Comparison of ENCODE assay signal across 31 mouse cellular contexts in the genomic region with DNA sequence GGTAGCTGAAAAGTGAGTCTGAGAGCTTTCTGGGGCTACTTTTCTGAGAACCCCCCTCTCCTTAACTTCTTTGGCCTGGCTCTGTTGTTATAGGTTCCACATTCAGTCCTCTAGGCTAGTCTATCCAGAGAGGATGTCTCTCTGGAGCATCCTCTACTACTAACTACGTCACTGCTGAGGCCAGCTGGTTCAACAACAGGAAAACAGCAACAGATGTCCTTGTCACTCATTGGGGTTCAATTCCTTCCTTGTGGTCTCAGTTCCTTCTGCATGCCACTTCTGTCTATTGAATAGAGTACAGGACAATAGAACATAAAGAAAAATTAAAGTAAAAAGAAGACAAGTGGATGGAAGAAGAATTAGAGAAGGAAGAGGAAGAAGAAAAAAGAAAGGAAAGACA.
"Had no signal": no experiment of that assay in that cellular context is flagged by ENCODE, and none has a peak within 500 bp of the region (broad histone marks: within the 10 kb centered on the region; RNA-seq: fewer than 3 reads in every experiment).

No protein-coding gene starts in this region.

- H3K36me3 ChIP-seq: limb, embryonic 12.5 days; limb, embryonic 13.5 days; limb, embryonic 15.5 days; liver, embryonic 12.5 days; liver, embryonic 13.5 days; liver, embryonic 15.5 days; lung, embryonic 15.5 days; midbrain, embryonic 10.5 days; midbrain, embryonic 12.5 days; midbrain, embryonic 13.5 days; midbrain, embryonic 15.5 days; neural tube, embryonic 12.5 days had no signal

- H3K4me3 ChIP-seq: left cerebral cortex, adult 2 months; limb, embryonic 12.5 days; limb, embryonic 13.5 days; limb, embryonic 15.5 days; liver, embryonic 12.5 days; liver, embryonic 13.5 days; liver, embryonic 15.5 days; lung, embryonic 15.5 days; megakaryocyte, embryonic 14.5 days; midbrain, embryonic 10.5 days; midbrain, embryonic 12.5 days; midbrain, embryonic 13.5 days; midbrain, embryonic 15.5 days; neural tube, embryonic 12.5 days had no signal

- ATAC-seq: liver, embryonic 12.5 days; liver, postnatal 0 days; lung, postnatal 0 days; midbrain, embryonic 13.5 days; midbrain, embryonic 15.5 days; midbrain, embryonic 16.5 days had no signal

- H3K9ac ChIP-seq: limb, embryonic 12.5 days; limb, embryonic 13.5 days; limb, embryonic 15.5 days; liver, embryonic 12.5 days; liver, embryonic 13.5 days; liver, embryonic 14.5 days; liver, embryonic 15.5 days; liver, postnatal 0 days; lung, embryonic 14.5 days; lung, embryonic 15.5 days; midbrain, embryonic 12.5 days; midbrain, embryonic 13.5 days; midbrain, embryonic 15.5 days; neural tube, embryonic 12.5 days had no signal

- H3K4me2 ChIP-seq: limb, embryonic 12.5 days; limb, embryonic 13.5 days; limb, embryonic 15.5 days; liver, embryonic 11.5 days; liver, embryonic 12.5 days; liver, embryonic 13.5 days; liver, embryonic 15.5 days; lung, embryonic 14.5 days; lung, embryonic 15.5 days; midbrain, embryonic 11.5 days; midbrain, embryonic 12.5 days; midbrain, embryonic 13.5 days; midbrain, embryonic 15.5 days; neural tube, embryonic 12.5 days had no signal

- H3K9me3 ChIP-seq: limb, embryonic 12.5 days; limb, embryonic 13.5 days; limb, embryonic 15.5 days; liver, embryonic 12.5 days; liver, embryonic 13.5 days; liver, embryonic 15.5 days; lung, embryonic 15.5 days; midbrain, embryonic 10.5 days; midbrain, embryonic 12.5 days; midbrain, embryonic 13.5 days; midbrain, embryonic 15.5 days; neural tube, embryonic 12.5 days had no signal

- DNase-seq: left cerebral cortex, postnatal 4 days; liver; liver, embryonic 13.5 days; liver, postnatal 0 days; lung, adult 18-20 months; lung, adult 2 months; lung, embryonic 14.5 days; lung, postnatal 10 days; lung, postnatal 14 days; lung, postnatal 36 days; lung, postnatal 4 days; midbrain, embryonic 14.5 days had no signal

- H3K27ac ChIP-seq: left cerebral cortex, adult 2 months; limb, embryonic 12.5 days; limb, embryonic 13.5 days; limb, embryonic 15.5 days; liver, embryonic 12.5 days; liver, embryonic 13.5 days; liver, embryonic 14.5 days; liver, embryonic 15.5 days; lung, embryonic 15.5 days; macrophage; midbrain, embryonic 10.5 days; midbrain, embryonic 12.5 days; midbrain, embryonic 13.5 days; midbrain, embryonic 15.5 days; neural tube, embryonic 12.5 days had no signal

- H3K4me1 ChIP-seq: limb, embryonic 12.5 days; limb, embryonic 13.5 days; limb, embryonic 15.5 days; liver, embryonic 12.5 days; liver, embryonic 13.5 days; liver, embryonic 15.5 days; lung, embryonic 15.5 days; megakaryocyte, embryonic 14.5 days; midbrain, embryonic 10.5 days; midbrain, embryonic 12.5 days; midbrain, embryonic 13.5 days; midbrain, embryonic 15.5 days; neural tube, embryonic 12.5 days had no signal

- H3K27me3 ChIP-seq: limb, embryonic 12.5 days; limb, embryonic 13.5 days; limb, embryonic 15.5 days; liver, embryonic 12.5 days; liver, embryonic 13.5 days; liver, embryonic 15.5 days; lung, embryonic 15.5 days; megakaryocyte, embryonic 14.5 days; midbrain, embryonic 12.5 days; midbrain, embryonic 13.5 days; midbrain, embryonic 15.5 days; neural tube, embryonic 12.5 days had no signal
